In genomic region chr3:96564633-96565032, GRCm38 (mm10) we compare ENCODE assay signal across 8 mouse cellular contexts. TPM values are rescaled to one million over a fixed set of nuclear protein-coding genes. Genes with fewer than 3 reads are reported as not detected.
A peak's percentile ranks its signal among the peaks of the same experiment; 100 is the strongest.
DNase-seq lines count a peak whose midpoint lies in the region; ATAC-seq lines count a peak whose summit lies in the region.

No protein-coding gene starts in this region.

- H3K4me2 ChIP-seq in embryonic facial prominence, embryonic 15.5 days (replicated peaks): no peak overlapping the region

- no peaks in the 10 kb centered on the region for H3K27me3 ChIP-seq in embryonic facial prominence, embryonic 15.5 days
- H3K27me3 ChIP-seq in megakaryocyte, embryonic 14.5 days (replicated peaks): peaks cover 5% of the 10 kb centered on the region
- no peaks in the 10 kb centered on the region for H3K27me3 ChIP-seq in midbrain, embryonic 10.5 days (ENCODE audit: low read depth, poor library complexity, severe bottlenecking)

- ATAC-seq in embryonic facial prominence, embryonic 15.5 days (ENCODE audit: insufficient number of reproducible peaks, low FRiP score, low TSS enrichment, low read depth): no peak

- WGBS in embryonic facial prominence, embryonic 15.5 days: 37% methylated on average over 7 of the region's 7 CpGs
- 80% methylated on average over 7 of the region's 7 CpGs for WGBS in midbrain, embryonic 10.5 days

- peaks cover 36% of the 10 kb centered on the region for H3K4me1 ChIP-seq in embryonic facial prominence, embryonic 15.5 days
- H3K4me1 ChIP-seq in megakaryocyte, embryonic 14.5 days: peaks cover 72% of the 10 kb centered on the region
- peaks cover 29% of the 10 kb centered on the region for H3K4me1 ChIP-seq in midbrain, embryonic 10.5 days

- no peak overlapping the region for H3K9ac ChIP-seq in embryonic facial prominence, embryonic 15.5 days

- peaks cover 19% of the 10 kb centered on the region for H3K36me3 ChIP-seq in embryonic facial prominence, embryonic 15.5 days
- peaks cover 25% of the 10 kb centered on the region for H3K36me3 ChIP-seq in megakaryocyte, embryonic 14.5 days (replicated peaks; ENCODE audit: low read length)
- peaks cover 19% of the 10 kb centered on the region for H3K36me3 ChIP-seq in midbrain, embryonic 10.5 days

- DNase-seq in layer of hippocampus, adult 9-11 months: peak; percentile 57
- no peak for DNase-seq in layer of hippocampus, postnatal 10 days (ENCODE audit: low spot score in 2 of 2)
- peak; percentile 50 to 81 for DNase-seq in kidney, postnatal 25 days
- DNase-seq in cerebellum, adult 11 months: no peak
- DNase-seq in cerebellum, postnatal 10 days: no peak
- no peak for DNase-seq in midbrain, embryonic 10.5 days (ENCODE audit: low spot score)

- peak overlapping the region; percentile 48; the same call in 1 of the 2 replicates for H3K27ac ChIP-seq in embryonic facial prominence, embryonic 15.5 days (replicated peaks)
- H3K27ac ChIP-seq in midbrain, embryonic 10.5 days (replicated peaks): no peak overlapping the region

- no peaks in the 10 kb centered on the region for H3K9me3 ChIP-seq in embryonic facial prominence, embryonic 15.5 days (replicated peaks)
- peaks cover 4% of the 10 kb centered on the region; the same call in 1 of the 2 replicates for H3K9me3 ChIP-seq in megakaryocyte, embryonic 14.5 days
- no peaks in the 10 kb centered on the region for H3K9me3 ChIP-seq in midbrain, embryonic 10.5 days (replicated peaks)

- no peak overlapping the region for H3K4me3 ChIP-seq in embryonic facial prominence, embryonic 15.5 days (replicated peaks)
- H3K4me3 ChIP-seq in megakaryocyte, embryonic 14.5 days (replicated peaks): peak overlapping the region; percentile 85
- H3K4me3 ChIP-seq in midbrain, embryonic 10.5 days: no peak overlapping the region

RNA-seq across cellular contexts. Expression of gene Txnip, which starts 6.9 kb away (rescaled TPM):
- 10 to 100 TPM; 36.5 to 46.1 TPM for total RNA-seq in layer of hippocampus, postnatal 10 days (2021)
- polyA plus RNA-seq in embryonic facial prominence, embryonic 15.5 days (2015; fragmentation: Nextera tagmentation; extraction: Ambion mirVana): 179 and 184 TPM in 2 replicates
- polyA plus RNA-seq in megakaryocyte, embryonic 14.5 days (2012; ENCODE audit: insufficient read depth, low replicate concordance): 4.1 and 22.7 TPM in 2 replicates
- 31.5 and 41.7 TPM in 2 replicates for polyA plus RNA-seq in midbrain, embryonic 10.5 days (2016; fragmentation: Nextera tagmentation; extraction: Ambion mirVana)

RNA-seq across cellular contexts. Expression of gene Gm16253, which starts 12.2 kb away (rescaled TPM):
- not detected for total RNA-seq in layer of hippocampus, postnatal 10 days (2021)
- polyA plus RNA-seq in embryonic facial prominence, embryonic 15.5 days (2015; fragmentation: Nextera tagmentation; extraction: Ambion mirVana): 1.5 and 2.0 TPM in 2 replicates
- 0.51 TPM in 1 of 2 replicates, not detected in the other for polyA plus RNA-seq in megakaryocyte, embryonic 14.5 days (2012; ENCODE audit: insufficient read depth, low replicate concordance)
- 0.62 and 1.6 TPM in 2 replicates for polyA plus RNA-seq in midbrain, embryonic 10.5 days (2016; fragmentation: Nextera tagmentation; extraction: Ambion mirVana)

RNA-seq across cellular contexts. Expression of gene Polr3gl, which starts 29.3 kb away (rescaled TPM):
- 10 to 100 TPM; 27.5 to 28.6 TPM for total RNA-seq in layer of hippocampus, postnatal 10 days (2021)
- 43.6 and 48.5 TPM in 2 replicates for polyA plus RNA-seq in embryonic facial prominence, embryonic 15.5 days (2015; fragmentation: Nextera tagmentation; extraction: Ambion mirVana)
- 4.6 and 15.4 TPM in 2 replicates for polyA plus RNA-seq in megakaryocyte, embryonic 14.5 days (2012; ENCODE audit: insufficient read depth, low replicate concordance)
- polyA plus RNA-seq in midbrain, embryonic 10.5 days (2016; fragmentation: Nextera tagmentation; extraction: Ambion mirVana): 25.2 and 31.8 TPM in 2 replicates

RNA-seq across cellular contexts. Expression of gene Ankrd34a, which starts 31.8 kb away (rescaled TPM):
- total RNA-seq in layer of hippocampus, postnatal 10 days (2021): 10 to 100 TPM; 41.3 to 45.5 TPM
- polyA plus RNA-seq in embryonic facial prominence, embryonic 15.5 days (2015; fragmentation: Nextera tagmentation; extraction: Ambion mirVana): 2.2 and 3.0 TPM in 2 replicates
- not detected in 2 replicates for polyA plus RNA-seq in megakaryocyte, embryonic 14.5 days (2012; ENCODE audit: insufficient read depth, low replicate concordance)
- 1.0 and 1.7 TPM in 2 replicates for polyA plus RNA-seq in midbrain, embryonic 10.5 days (2016; fragmentation: Nextera tagmentation; extraction: Ambion mirVana)

RNA-seq across cellular contexts. Expression of gene Lix1l, which starts 36.3 kb away (rescaled TPM):
- 10 to 100 TPM; 40.8 to 44.5 TPM for total RNA-seq in layer of hippocampus, postnatal 10 days (2021)
- polyA plus RNA-seq in embryonic facial prominence, embryonic 15.5 days (2015; fragmentation: Nextera tagmentation; extraction: Ambion mirVana): 8.7 and 10.1 TPM in 2 replicates
- 1.2 TPM in 1 of 2 replicates, not detected in the other for polyA plus RNA-seq in megakaryocyte, embryonic 14.5 days (2012; ENCODE audit: insufficient read depth, low replicate concordance)
- polyA plus RNA-seq in midbrain, embryonic 10.5 days (2016; fragmentation: Nextera tagmentation; extraction: Ambion mirVana): 5.3 and 5.7 TPM in 2 replicates

Comparison
In these comparisons a context has a peak if more than half of its experiments do, and no peak if none do; other contexts are left out.
1. DNase-seq: peak in layer of hippocampus, adult 9-11 months (single experiment) and kidney, postnatal 25 days (2 of 2); none in layer of hippocampus, postnatal 10 days (0 of 2), cerebellum, adult 11 months (single experiment), cerebellum, postnatal 10 days (0 of 2) and midbrain, embryonic 10.5 days (single experiment).